Mouse (Mus musculus) gastrocnemius, adult 8-10 months (tissue): ENCODE data around the gene Tpo. TPM values are rescaled to one million over a fixed set of nuclear protein-coding genes. Genes with fewer than 3 reads are reported as not detected.

Source experiments
- DNase-seq, 2 experiments: peaks; one replicate each; pipeline ENCODE4 v3.0.0; 2022; ENCODE audit warnings: low spot score in 2 of 2
- total RNA-seq, 4 experiments: library from RNA; stranded (reverse); gene quantifications; 2 replicates each; pipeline ENCODE4 v1.2.4; 2022

Gene Tpo
- total RNA-seq, 4 experiments from 2014 or later = not detected

DNA sequence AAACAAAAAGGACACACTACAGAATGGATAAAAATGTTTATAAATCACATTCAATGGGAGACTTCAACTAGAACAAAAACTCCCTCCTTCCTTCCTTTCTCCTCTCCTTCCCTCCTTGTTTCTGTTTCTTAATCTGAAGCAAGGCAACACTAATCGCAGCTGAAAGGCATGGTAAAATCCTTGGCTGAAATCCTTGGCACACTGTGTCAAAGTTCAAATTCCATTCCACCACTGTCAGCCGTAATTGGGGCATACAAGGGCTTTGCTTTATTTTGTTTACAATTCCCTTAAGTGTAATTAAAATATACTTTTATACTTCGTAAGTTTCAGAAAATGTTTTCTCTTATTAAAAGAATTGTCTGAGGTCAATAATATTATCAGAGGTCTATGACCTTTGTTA, 108.9 kb downstream of the Tpo start:
- no peak for DNase-seq

DNA sequence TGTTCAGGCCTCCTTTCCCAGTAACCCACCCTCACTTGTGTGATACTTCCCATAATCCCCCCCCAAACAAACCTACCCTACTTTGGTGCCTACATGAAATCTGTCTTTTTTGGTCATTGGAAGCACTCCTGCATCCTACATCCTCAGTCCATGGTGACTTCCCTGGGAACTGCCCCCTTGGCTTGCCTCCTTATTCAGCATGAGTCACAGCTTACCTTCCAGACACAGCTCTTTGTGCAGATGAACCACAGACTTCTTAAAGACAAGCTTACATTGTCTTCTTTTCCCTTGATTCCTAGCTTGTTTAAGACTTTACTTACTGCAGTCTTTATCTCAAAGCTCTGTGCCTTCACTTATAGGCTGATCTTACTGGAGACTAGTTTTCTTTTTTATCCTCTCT, 112.0 kb downstream of the Tpo start:
- DNase-seq = no peak

DNA sequence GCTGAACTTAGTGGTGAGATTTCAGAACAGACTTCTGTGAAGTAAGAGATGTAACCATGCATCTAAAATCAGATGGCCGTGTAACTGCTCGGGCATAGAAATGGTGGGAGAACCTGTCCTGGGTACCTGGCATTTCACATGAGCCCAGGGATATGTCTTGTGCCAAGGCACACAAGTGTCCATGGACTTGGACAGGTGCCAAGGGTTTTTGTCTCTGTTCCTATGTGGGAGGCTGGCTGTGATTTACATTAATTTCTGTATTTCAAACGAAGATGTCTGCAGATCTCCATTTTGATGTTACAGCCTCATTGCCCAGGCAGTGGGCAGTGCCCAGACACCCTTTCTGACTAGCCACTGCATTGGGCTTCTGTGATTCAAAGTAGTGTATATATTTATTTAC, 115.3 kb downstream of the Tpo start:
- DNase-seq = no peak

DNA sequence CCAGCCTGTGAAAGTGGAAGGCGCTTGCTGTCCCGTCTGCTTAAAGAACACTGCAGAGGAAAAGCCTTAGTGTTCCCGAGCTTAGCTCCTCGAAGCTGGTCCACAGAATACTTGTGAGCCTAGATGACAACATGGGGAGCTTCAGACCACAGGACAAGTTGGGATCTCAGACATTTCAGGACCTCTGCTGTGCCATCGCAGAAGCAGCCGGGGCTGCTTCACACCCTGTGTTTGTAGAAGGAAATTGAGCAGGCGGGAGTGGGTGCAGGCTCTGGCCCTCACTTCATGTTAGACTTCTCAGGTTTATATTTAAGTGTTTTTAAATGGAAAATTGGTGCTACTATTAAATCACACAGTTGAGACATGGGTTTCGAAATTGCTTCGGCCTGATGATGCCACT, 116.9 kb downstream of the Tpo start:
- DNase-seq = no peak

DNA sequence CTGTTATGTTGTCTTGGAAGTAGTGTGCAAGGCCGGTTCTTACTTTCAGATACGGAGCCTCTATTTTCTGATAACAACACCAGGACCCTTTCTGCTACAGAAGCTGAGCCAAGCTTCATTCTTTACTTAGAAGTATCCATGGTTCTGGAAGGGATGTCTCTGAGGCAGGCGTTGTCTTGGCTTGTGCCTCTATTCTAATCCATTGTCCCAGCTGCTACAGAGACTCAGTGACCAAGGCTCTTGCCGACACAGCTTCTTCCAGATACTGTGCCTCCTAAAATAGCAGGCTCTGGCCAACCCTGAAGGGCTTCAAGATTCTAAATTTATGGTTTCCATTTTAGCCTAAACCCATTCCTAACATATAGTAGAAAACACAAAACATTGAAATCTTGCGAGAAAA, 123.7 kb downstream of the Tpo start:
- no peak for DNase-seq

DNA sequence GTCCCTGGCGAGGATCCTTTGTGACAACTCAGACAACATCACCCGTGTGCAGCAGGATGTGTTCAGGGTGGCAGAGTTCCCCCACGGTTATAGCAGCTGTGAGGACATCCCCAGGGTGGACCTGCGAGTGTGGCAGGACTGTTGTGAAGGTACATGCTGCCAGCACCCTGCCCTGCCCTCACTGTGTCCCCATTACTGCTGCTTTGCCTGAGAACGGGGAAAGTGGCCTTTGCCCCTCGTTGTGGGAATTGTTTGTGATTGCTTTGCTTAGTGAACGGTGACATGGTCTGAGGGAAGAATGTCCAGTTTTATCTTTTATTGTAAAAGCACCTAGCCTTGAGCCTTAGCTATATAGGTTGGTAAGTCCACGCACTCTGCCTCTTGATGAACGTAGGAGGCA, 125.8 kb downstream of the Tpo start:
- DNase-seq = no peak

Other genes with a start within 250 kb of the Tpo start
- gene Pxdn, start 195.0 kb downstream of the Tpo start, total RNA-seq = 1 to 10 TPM; 3.9 to 7.9 (median 5.4) TPM
- under 1 TPM in 2 of 4 experiments, not detected in 2; 0.34 to 0.41 TPM for gene Sntg2, start 240.8 kb upstream of the Tpo start, total RNA-seq